Mouse (Mus musculus): ENCODE measurements at regions not wholly inside any gene's neighbourhood (a gene's known extent, or its start where the extent isn't known, plus 50 kb on each side); places are given as distances from the start of the nearest gene placed in this dataset.
A peak's percentile ranks its signal among the peaks of the same experiment; 100 is the strongest.

- TF ChIP-seq CTCF (IDR thresholded peaks at IDR 0.05): no peak
- Histone ChIP-seq H3K4me2 (ENCODE audit: low read depth, low read length, poor library complexity, severe bottlenecking) (no peak overlapping the region), H3K9ac (replicated peaks; ENCODE audit: low read length, poor library complexity, severe bottlenecking) (no peak overlapping the region), H3K27me3 (ENCODE audit: insufficient read depth, low read length) (no peaks in the 10 kb centered on the region), H3K36me3 (ENCODE audit: insufficient read depth, low read length) (no peaks in the 10 kb centered on the region), H3K9me3 (ENCODE audit: low read length) (no peaks in the 10 kb centered on the region), H3K4me1 (ENCODE audit: insufficient read depth, low read length) (peaks cover 9% of the 10 kb centered on the region), H3K27ac (ENCODE audit: low read depth, low read length) (no peak overlapping the region), H3K4me3 (ENCODE audit: low read depth, low read length) (no peak overlapping the region)
- no peak for ATAC-seq (ENCODE audit: low FRiP score)
- DNase-seq (ENCODE audit: low spot score): no peak
- WGBS: 71% methylated on average over 3 of the region's 3 CpGs
These were observed 144.1 kb downstream of the Zfp36l1 start for GRCm38 (mm10) chr12:79968676-79969075.

- Histone ChIP-seq H3K27me3 (ENCODE audit: insufficient read depth, low read length) (no peaks in the 10 kb centered on the region; the same call in 1 of the 2 replicates), H3K27ac (ENCODE audit: low read depth, low read length) (no peak overlapping the region), H3K4me2 (ENCODE audit: low read depth, low read length, poor library complexity, severe bottlenecking) (no peak overlapping the region), H3K36me3 (ENCODE audit: insufficient read depth, low read length) (no peaks in the 10 kb centered on the region), H3K9ac (replicated peaks; ENCODE audit: low read length, poor library complexity, severe bottlenecking) (no peak overlapping the region), H3K4me1 (ENCODE audit: insufficient read depth, low read length) (peaks cover 9% of the 10 kb centered on the region), H3K9me3 (ENCODE audit: low read length) (no peaks in the 10 kb centered on the region), H3K4me3 (ENCODE audit: low read depth, low read length) (no peak overlapping the region)
- TF ChIP-seq CTCF (IDR thresholded peaks at IDR 0.05): no peak
- no peak for ATAC-seq (ENCODE audit: low FRiP score)
- 89% methylated on average over 11 of the region's 11 CpGs for WGBS
- DNase-seq (ENCODE audit: low spot score): no peak
These were observed 145.1 kb downstream of the Zfp36l1 start for GRCm38 (mm10) chr12:79967491-79968255.

GRCm38 (mm10) chr12:79966621-79967490, 146.0 kb downstream of the Zfp36l1 start:
- Histone ChIP-seq H3K4me3 (ENCODE audit: low read depth, low read length) (no peak overlapping the region), H3K27me3 (ENCODE audit: insufficient read depth, low read length) (no peaks in the 10 kb centered on the region; the same call in 1 of the 2 replicates), H3K27ac (ENCODE audit: low read depth, low read length) (no peak overlapping the region; the same call in 1 of the 2 replicates), H3K4me1 (ENCODE audit: insufficient read depth, low read length) (peaks cover 9% of the 10 kb centered on the region), H3K9ac (replicated peaks; ENCODE audit: low read length, poor library complexity, severe bottlenecking) (no peak overlapping the region), H3K4me2 (ENCODE audit: low read depth, low read length, poor library complexity, severe bottlenecking) (no peak overlapping the region), H3K9me3 (ENCODE audit: low read length) (no peaks in the 10 kb centered on the region), H3K36me3 (ENCODE audit: insufficient read depth, low read length) (no peaks in the 10 kb centered on the region)
- no peak for ATAC-seq (ENCODE audit: low FRiP score)
- no peak for DNase-seq (ENCODE audit: low spot score)
- TF ChIP-seq CTCF (IDR thresholded peaks at IDR 0.05): no peak
- 55% methylated on average over 12 of the region's 12 CpGs for WGBS

- H3K4me2 ChIP-seq (ENCODE audit: low read depth, low read length, poor library complexity, severe bottlenecking): peak overlapping the region; percentile 56; the same call in 1 of the 2 replicates
- no peak for DNase-seq (ENCODE audit: low spot score)
- no peaks in the 10 kb centered on the region for H3K36me3 ChIP-seq (ENCODE audit: insufficient read depth, low read length)
- no peak for ATAC-seq (ENCODE audit: low FRiP score)
- peaks cover 9% of the 10 kb centered on the region for H3K4me1 ChIP-seq (ENCODE audit: insufficient read depth, low read length)
- H3K4me3 ChIP-seq (ENCODE audit: low read depth, low read length): no peak overlapping the region
- no peak for TF ChIP-seq CTCF (IDR thresholded peaks at IDR 0.05)
- H3K27ac ChIP-seq (ENCODE audit: low read depth, low read length): peak overlapping the region; percentile 63; the same call in 1 of the 2 replicates
- 65% methylated on average over 6 of the region's 6 CpGs for WGBS
- H3K9ac ChIP-seq (replicated peaks; ENCODE audit: low read length, poor library complexity, severe bottlenecking): 0 out of 2 replicates have a peak overlapping the region, but pooled peaks have one; percentile 33
- no peaks in the 10 kb centered on the region; the same call in 1 of the 2 replicates for H3K27me3 ChIP-seq (ENCODE audit: insufficient read depth, low read length)
- no peaks in the 10 kb centered on the region for H3K9me3 ChIP-seq (ENCODE audit: low read length)
These were observed 146.6 kb downstream of the Zfp36l1 start for GRCm38 (mm10) chr12:79966289-79966615.

GRCm38 (mm10) chr12:79965471-79966288, 147.1 kb downstream of the Zfp36l1 start:
- H3K36me3 ChIP-seq (ENCODE audit: insufficient read depth, low read length): no peaks in the 10 kb centered on the region
- no peaks in the 10 kb centered on the region for H3K9me3 ChIP-seq (ENCODE audit: low read length)
- peak overlapping the region; percentile 63 for H3K27ac ChIP-seq (ENCODE audit: low read depth, low read length)
- 2% methylated on average over 46 of the region's 46 CpGs for WGBS
- no peak for TF ChIP-seq CTCF (IDR thresholded peaks at IDR 0.05)
- H3K9ac ChIP-seq (replicated peaks; ENCODE audit: low read length, poor library complexity, severe bottlenecking): peak overlapping the region; percentile 68
- ATAC-seq (ENCODE audit: low FRiP score) (peak; percentile 76), DNase-seq (ENCODE audit: low spot score) (peak; percentile 84)
- peak overlapping the region; percentile 40 for H3K4me3 ChIP-seq (ENCODE audit: low read depth, low read length)
- H3K4me2 ChIP-seq (ENCODE audit: low read depth, low read length, poor library complexity, severe bottlenecking): peak overlapping the region; percentile 56
- H3K27me3 ChIP-seq (ENCODE audit: insufficient read depth, low read length): no peaks in the 10 kb centered on the region; the same call in 1 of the 2 replicates
- H3K4me1 ChIP-seq (ENCODE audit: insufficient read depth, low read length): peaks cover 9% of the 10 kb centered on the region

Measured in midbrain, postnatal 0 days (tissue).